Mouse (Mus musculus) cerebellum, postnatal 10 days (tissue): ENCODE measurements around the gene Stat1.
A peak's percentile ranks its signal among the peaks of the same experiment; 100 is the strongest.

Experiments used
- DNase-seq, 2 experiments: peaks; one replicate each; pipeline ENCODE4 v3.0.0; 2021; ENCODE audit warnings: mixed read lengths in 2 of 2

The Stat1 gene

GRCm38 (mm10) chr1:52133254-52133653, 14.0 kb downstream of the Stat1 start:
- no peak for DNase-seq

- DNase-seq = no peak
These were observed 18.1 kb downstream of the Stat1 start for GRCm38 (mm10) chr1:52137292-52137691.

GRCm38 (mm10) chr1:52140534-52140933, 21.3 kb downstream of the Stat1 start:
- DNase-seq = no peak

GRCm38 (mm10) chr1:52141482-52141881, 22.2 kb downstream of the Stat1 start:
- DNase-seq = no peak

- DNase-seq = no peak
These were observed 22.9 kb downstream of the Stat1 start for GRCm38 (mm10) chr1:52142117-52142516.

GRCm38 (mm10) chr1:52143191-52143590, 24.0 kb downstream of the Stat1 start:
- no peak for DNase-seq

GRCm38 (mm10) chr1:52143596-52144156, 24.4 kb downstream of the Stat1 start:
- no peak for DNase-seq

- no peak for DNase-seq
These were observed 25.7 kb downstream of the Stat1 start for GRCm38 (mm10) chr1:52144907-52145306.

- DNase-seq = peak; percentile 83 to 85
These were observed 27.2 kb downstream of the Stat1 start for GRCm38 (mm10) chr1:52146214-52146970.

- DNase-seq = no peak
These were observed 28.2 kb downstream of the Stat1 start for GRCm38 (mm10) chr1:52147431-52147830.

GRCm38 (mm10) chr1:52148178-52148577, 28.9 kb downstream of the Stat1 start:
- DNase-seq = no peak

GRCm38 (mm10) chr1:52148696-52149095, 29.5 kb downstream of the Stat1 start:
- DNase-seq = no peak

- DNase-seq = peak; percentile 92 to 93
These were observed 30.7 kb downstream of the Stat1 start for GRCm38 (mm10) chr1:52149934-52150346.

- peak; percentile 57 to 64 for DNase-seq
These were observed 31.4 kb downstream of the Stat1 start for GRCm38 (mm10) chr1:52150676-52151075.

GRCm38 (mm10) chr1:52151166-52151565, 31.9 kb downstream of the Stat1 start:
- no peak for DNase-seq

- DNase-seq = no peak
These were observed 33.1 kb downstream of the Stat1 start for GRCm38 (mm10) chr1:52152369-52152768.

GRCm38 (mm10) chr1:52152936-52153335, 33.7 kb downstream of the Stat1 start:
- DNase-seq = no peak

- DNase-seq = no peak
These were observed 35.6 kb downstream of the Stat1 start for GRCm38 (mm10) chr1:52154890-52155289.

GRCm38 (mm10) chr1:52156351-52156750, 37.1 kb downstream of the Stat1 start:
- DNase-seq = no peak

GRCm38 (mm10) chr1:52158040-52158439, 38.8 kb downstream of the Stat1 start:
- no peak for DNase-seq

- DNase-seq = no peak
These were observed 39.5 kb downstream of the Stat1 start for GRCm38 (mm10) chr1:52158490-52159381.

- DNase-seq = no peak
These were observed 41.9 kb downstream of the Stat1 start for GRCm38 (mm10) chr1:52161151-52161550.

GRCm38 (mm10) chr1:52163707-52164457, 44.6 kb downstream of the Stat1 start:
- DNase-seq = no peak
